Mouse (Mus musculus) liver, postnatal 0 days (tissue): ENCODE data around the gene Golgb1.

ENCODE experiments used
- CTCF ChIP-seq: sonication (generic); IDR thresholded peaks from 2 replicates; pipeline ENCODE4 v1.5.1; 2016; ENCODE audit warnings: antibody characterized with exemption, low read depth
- EP300 ChIP-seq: IDR thresholded peaks from 2 replicates; pipeline ENCODE4 v1.6.1; 2016; ENCODE audit warnings: antibody characterized with exemption, low read depth, mild to moderate bottlenecking

GRCm38 (mm10) chr16:36921980-36922379 is 47.0 kb downstream of the Golgb1 start:
- TF ChIP-seq CTCF = no peak
- TF ChIP-seq EP300 = no peak
